Mouse (Mus musculus) myocyte (in vitro differentiated cells): ENCODE measurements at regions not wholly inside any gene's neighbourhood (a gene's known extent, or its start where the extent isn't known, plus 50 kb on each side); places are given as distances from the start of the nearest gene placed in this dataset.
A peak's percentile ranks its signal among the peaks of the same experiment; 100 is the strongest.

Experiments
- H3K27me3 ChIP-seq: one replicate; pipeline ENCODE4 v1.6.1; 2011; ENCODE audit not compliant: control insufficient read depth, insufficient read depth, insufficient read length
- H3K36me3 ChIP-seq: one replicate; pipeline ENCODE4 v1.6.1; 2011; ENCODE audit not compliant: control insufficient read depth, insufficient read depth
- H3K4me2 ChIP-seq: one replicate; pipeline ENCODE4 v1.6.1; 2011; ENCODE audit warnings: low read depth, control low read depth
- H3K4me3 ChIP-seq: one replicate; pipeline ENCODE4 v1.5.1; 2011; ENCODE audit warnings: mild to moderate bottlenecking, control low read depth, moderate library complexity
- H3K79me2 ChIP-seq: one replicate; pipeline ENCODE4 v1.6.1; 2011; ENCODE audit not compliant: control insufficient read depth, insufficient read depth
- H3ac ChIP-seq: one replicate; pipeline ENCODE4 v1.6.1; 2011; ENCODE audit not compliant: control insufficient read depth, insufficient read length
- CEBPB ChIP-seq: IDR thresholded peaks from 2 replicates; pipeline ENCODE4 v1.6.1; 2011; ENCODE audit warnings: mild to moderate bottlenecking, moderate library complexity; ENCODE audit not compliant: poor library complexity, insufficient read depth, severe bottlenecking
- E2F4 ChIP-seq: IDR thresholded peaks from one replicate; pipeline ENCODE4 v1.6.1; 2011; ENCODE audit warnings: mild to moderate bottlenecking, control low read depth, moderate library complexity; ENCODE audit not compliant: insufficient read depth
- MAX ChIP-seq: IDR thresholded peaks from one replicate; pipeline ENCODE4 v1.6.1; 2011; ENCODE audit warnings: low read depth, mild to moderate bottlenecking, control low read depth
- MYOD1 ChIP-seq, 3 experiments: IDR thresholded peaks; one replicate each; pipeline ENCODE4 v1.6.1; 2011; ENCODE audit warnings: control low read depth in 2 of 3, low read depth in 2 of 3, mild to moderate bottlenecking in 2 of 3, moderate library complexity in 1 of 3; ENCODE audit not compliant: insufficient read length in 2 of 3, control insufficient read depth in 1 of 3
- MYOG ChIP-seq, 3 experiments: IDR thresholded peaks; one replicate each; pipeline ENCODE4 v1.6.1; 2011; ENCODE audit warnings: control low read depth in 2 of 3, low read depth in 2 of 3, mild to moderate bottlenecking in 2 of 3; ENCODE audit not compliant: insufficient read length in 2 of 3, control insufficient read depth in 1 of 3, insufficient read depth in 1 of 3
- POLR2A ChIP-seq: IDR thresholded peaks from one replicate; pipeline ENCODE4 v1.6.1; 2011; ENCODE audit warnings: low read depth, mild to moderate bottlenecking, control low read depth, moderate library complexity; ENCODE audit not compliant: insufficient read length
- POLR2AphosphoS2 ChIP-seq: IDR thresholded peaks from one replicate; pipeline ENCODE4 v1.6.1; 2011; ENCODE audit warnings: low read depth, control low read depth; ENCODE audit not compliant: insufficient read length
- REST ChIP-seq: IDR thresholded peaks from one replicate; pipeline ENCODE4 v1.6.1; 2011; ENCODE audit warnings: mild to moderate bottlenecking, control low read depth, moderate library complexity; ENCODE audit not compliant: insufficient read depth, insufficient read length
- SRF ChIP-seq: IDR thresholded peaks from one replicate; pipeline ENCODE4 v1.6.1; 2011; ENCODE audit warnings: low read depth; ENCODE audit not compliant: control insufficient read depth, insufficient read length
- TCF12 ChIP-seq: IDR thresholded peaks from one replicate; pipeline ENCODE4 v1.6.1; 2011; ENCODE audit warnings: mild to moderate bottlenecking, control low read depth; ENCODE audit not compliant: poor library complexity, insufficient read depth, severe bottlenecking
- TCF3 ChIP-seq: IDR thresholded peaks from one replicate; pipeline ENCODE4 v1.6.1; 2011; ENCODE audit warnings: low read depth, control low read depth; ENCODE audit not compliant: insufficient read length
- USF1 ChIP-seq: IDR thresholded peaks from one replicate; pipeline ENCODE4 v1.6.1; 2011; ENCODE audit warnings: low read depth, mild to moderate bottlenecking, control low read depth, moderate library complexity

DNA sequence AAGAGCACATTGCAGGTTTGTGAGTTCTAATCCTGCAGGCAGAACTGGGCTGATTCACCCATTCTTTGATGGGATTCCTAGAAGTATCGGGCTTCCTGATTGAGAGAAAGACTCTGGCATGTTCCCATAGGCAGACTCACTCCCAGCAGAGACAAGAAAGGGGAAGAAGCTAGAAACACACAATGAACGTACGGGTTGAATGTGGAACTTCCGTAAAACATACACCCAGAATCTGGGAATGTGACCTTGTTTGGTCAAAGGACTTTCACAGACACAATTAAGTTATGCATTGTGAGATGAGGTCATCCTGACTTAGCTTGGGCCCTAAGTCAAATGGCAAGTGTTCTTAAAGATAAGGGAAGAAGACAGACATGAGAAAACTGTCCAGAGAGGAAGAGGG is 86.6 kb upstream of the Klf3 start:
- H3K27me3 ChIP-seq = no peaks in the 10 kb centered on the region
- no peak overlapping the region for H3ac ChIP-seq
- no peak overlapping the region for H3K4me2 ChIP-seq
- no peaks in the 10 kb centered on the region for H3K36me3 ChIP-seq
- no peaks in the 10 kb centered on the region for H3K79me2 ChIP-seq
- H3K4me3 ChIP-seq = no peak overlapping the region
- TF ChIP-seq POLR2AphosphoS2 (no peak), POLR2A (no peak), CEBPB (no peak), USF1 (no peak), TCF3 (no peak)

GRCm38 (mm10) chr5:64722211-64722610 is 81.0 kb upstream of the Klf3 start:
- Histone ChIP-seq H3K4me2 (no peak overlapping the region), H3K4me3 (no peak overlapping the region), H3K27me3 (no peaks in the 10 kb centered on the region), H3ac (no peak overlapping the region), H3K36me3 (no peaks in the 10 kb centered on the region), H3K79me2 (no peaks in the 10 kb centered on the region)
- TF ChIP-seq MAX (no peak), MYOD1 (IDR thresholded peaks at IDR 0.05; ENCODE audit: control insufficient read depth in 1 of 3, insufficient read length in 2 of 3, low read depth in 2 of 3) (no peak), CEBPB (no peak), E2F4 (no peak), SRF (no peak), POLR2AphosphoS2 (no peak), TCF3 (no peak), MYOG (IDR thresholded peaks at IDR 0.05; ENCODE audit: control insufficient read depth in 1 of 3, insufficient read depth in 1 of 3, insufficient read length in 2 of 3, low read depth in 2 of 3) (no peak), TCF12 (no peak), POLR2A (no peak), REST (no peak)

DNA sequence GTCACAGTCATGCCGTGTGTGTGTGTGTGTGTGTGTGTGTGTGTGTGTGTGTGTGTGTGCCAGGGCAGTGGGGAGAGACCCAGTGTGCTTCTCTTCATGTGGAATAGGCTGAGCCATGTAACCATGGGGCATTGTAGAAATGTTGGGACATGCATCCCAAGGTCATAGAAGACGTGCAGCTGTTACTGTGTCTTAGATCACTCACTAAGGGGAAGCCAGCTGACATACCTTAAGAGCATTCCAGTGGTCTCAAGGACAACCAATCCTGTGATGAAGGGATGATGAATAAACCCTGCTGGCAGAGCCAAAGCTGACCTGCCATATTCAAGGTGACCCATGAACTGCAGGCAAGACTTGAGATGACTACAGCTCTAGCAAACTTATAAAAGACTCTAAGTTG is 75.3 kb upstream of the Klf3 start:
- Histone ChIP-seq H3K27me3 (no peaks in the 10 kb centered on the region), H3K4me3 (no peak overlapping the region), H3ac (no peak overlapping the region), H3K4me2 (no peak overlapping the region), H3K79me2 (no peaks in the 10 kb centered on the region), H3K36me3 (no peaks in the 10 kb centered on the region)
- TF ChIP-seq MYOD1 (IDR thresholded peaks at IDR 0.05; ENCODE audit: control insufficient read depth in 1 of 3, insufficient read length in 2 of 3, low read depth in 2 of 3) = peak in 2 of 3 experiments; percentile 81 to 84
- no peak for TF ChIP-seq TCF3
- peak in 2 of 3 experiments; percentile 38 to 45 for TF ChIP-seq MYOG (IDR thresholded peaks at IDR 0.05; ENCODE audit: control insufficient read depth in 1 of 3, insufficient read depth in 1 of 3, insufficient read length in 2 of 3, low read depth in 2 of 3)
- no peak for TF ChIP-seq POLR2A

DNA sequence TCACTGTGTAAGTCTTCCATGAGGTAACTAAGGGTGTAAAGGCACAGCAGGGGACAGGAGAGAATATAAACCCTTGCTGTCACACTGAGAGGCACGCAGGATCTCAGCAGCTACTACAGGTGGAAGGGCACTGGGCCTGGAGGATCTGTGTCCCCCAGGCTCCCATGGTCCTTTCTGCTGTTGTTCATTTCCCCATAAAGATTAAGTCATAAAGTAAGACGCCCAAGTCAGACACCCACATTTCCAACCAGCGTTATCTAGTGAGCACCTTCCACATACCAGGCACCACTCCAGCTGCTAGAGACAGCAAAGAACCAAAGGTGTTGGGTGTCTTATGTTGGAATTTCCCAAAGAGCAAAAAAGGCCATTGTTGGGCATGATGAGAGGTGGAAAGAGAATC is 70.8 kb upstream of the Klf3 start:
- H3K4me2 ChIP-seq = no peak overlapping the region
- no peak for TF ChIP-seq REST
- no peak for TF ChIP-seq TCF3
- H3K79me2 ChIP-seq = no peaks in the 10 kb centered on the region
- no peak overlapping the region for H3K4me3 ChIP-seq
- no peak overlapping the region for H3ac ChIP-seq
- H3K36me3 ChIP-seq = no peaks in the 10 kb centered on the region
- H3K27me3 ChIP-seq = no peaks in the 10 kb centered on the region

GRCm38 (mm10) chr5:64736985-64737384 is 66.2 kb upstream of the Klf3 start:
- Histone ChIP-seq H3ac (no peak overlapping the region), H3K36me3 (no peaks in the 10 kb centered on the region), H3K4me3 (no peak overlapping the region), H3K4me2 (no peak overlapping the region), H3K27me3 (no peaks in the 10 kb centered on the region), H3K79me2 (no peaks in the 10 kb centered on the region)
- TF ChIP-seq POLR2A (no peak), TCF12 (no peak), MAX (no peak), CEBPB (no peak), MYOG (IDR thresholded peaks at IDR 0.05; ENCODE audit: control insufficient read depth in 1 of 3, insufficient read depth in 1 of 3, insufficient read length in 2 of 3, low read depth in 2 of 3) (no peak), SRF (no peak), E2F4 (no peak), MYOD1 (IDR thresholded peaks at IDR 0.05; ENCODE audit: control insufficient read depth in 1 of 3, insufficient read length in 2 of 3, low read depth in 2 of 3) (no peak), USF1 (no peak), TCF3 (no peak), REST (no peak), POLR2AphosphoS2 (no peak)
